Mouse (Mus musculus): ENCODE data around the gene Prkcd. TPM values are rescaled to one million over a fixed set of nuclear protein-coding genes. Genes with fewer than 3 reads are reported as not detected.

Gene Prkcd
- polyA plus RNA-seq, 2 experiments = 11.4 to 18.7 TPM

DNA sequence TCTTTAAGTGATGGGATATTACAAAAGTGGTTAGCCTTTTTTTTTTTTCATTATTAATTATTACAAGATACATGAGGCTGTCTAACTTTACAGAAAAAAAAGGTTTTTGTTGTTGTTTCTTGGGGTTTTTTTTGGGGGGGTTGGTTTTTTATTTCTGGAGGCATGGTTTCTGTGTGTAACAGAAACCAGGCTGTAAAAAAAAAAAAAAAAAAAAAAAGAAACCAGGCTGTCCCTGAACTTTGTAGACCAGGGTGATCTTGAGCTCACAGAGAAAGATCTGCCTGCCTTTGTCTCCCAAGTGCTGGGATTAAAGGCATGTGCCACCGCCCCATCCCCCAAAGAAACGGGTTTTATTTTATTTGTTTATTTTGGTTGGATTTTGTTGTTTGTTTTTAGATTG lies 74.0 kb downstream of the Prkcd start:
- Histone ChIP-seq H3K4me1 (replicated peaks; ENCODE audit: control insufficient read depth in 2 of 2, insufficient read depth in 2 of 2, low read length in 1 of 2) (peaks cover 31% of the 10 kb centered on the region in 2 experiments), H3K9me3 (ENCODE audit: control insufficient read depth, low read length) (no peaks in the 10 kb centered on the region), H3K9ac (replicated peaks) (no peak overlapping the region), H3K4me2 (ENCODE audit: low read depth) (peak overlapping the region; percentile 100), H3K4me3 (ENCODE audit: insufficient read depth in 1 of 2, low read depth in 2 of 2, low read length in 2 of 2) (no peak overlapping the region), H3K36me3 (replicated peaks; ENCODE audit: control insufficient read depth, insufficient read depth, low read depth) (peaks cover 9% of the 10 kb centered on the region), H3K27ac (no peak overlapping the region), H3K27me3 (ENCODE audit: control insufficient read depth, insufficient read depth, low read length) (no peaks in the 10 kb centered on the region)
- TF ChIP-seq EP300 (IDR thresholded peaks at IDR 0.05; ENCODE audit: low read depth) (no peak), CTCF (IDR thresholded peaks at IDR 0.05; ENCODE audit: low read depth) (no peak)
- 85% methylated on average over 2 of the region's 2 CpGs for WGBS (ENCODE audit: insufficient replicate concordance)
- no peak for DNase-seq (ENCODE audit: low read depth in 3 of 3, low spot score in 3 of 3)
- ATAC-seq (ENCODE audit: insufficient read depth) = no peak

DNA sequence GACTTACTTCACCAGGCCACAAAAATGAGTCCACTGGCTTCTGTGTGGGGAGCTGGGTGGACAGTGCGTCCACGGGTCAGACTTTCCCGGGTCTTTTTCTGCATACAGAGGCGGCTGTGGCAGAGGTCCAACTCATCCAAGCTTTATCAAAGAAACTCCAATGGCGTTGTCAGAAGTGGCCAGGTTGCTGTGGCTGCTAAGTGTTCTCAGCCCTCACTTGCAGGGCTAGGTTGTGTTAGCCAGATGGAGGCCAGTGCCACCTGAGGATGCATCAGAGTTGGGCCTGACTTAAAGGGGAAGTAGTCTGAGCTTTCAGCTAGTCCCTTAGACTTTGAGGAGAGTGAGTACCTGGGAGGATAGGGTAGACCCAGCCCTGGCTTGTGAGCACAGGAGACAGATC lies 74.5 kb downstream of the Prkcd start:
- no peak for ATAC-seq (ENCODE audit: insufficient read depth)
- TF ChIP-seq CTCF (IDR thresholded peaks at IDR 0.05; ENCODE audit: low read depth) = no peak
- no peak for TF ChIP-seq EP300 (IDR thresholded peaks at IDR 0.05; ENCODE audit: low read depth)
- Histone ChIP-seq H3K4me3 (ENCODE audit: insufficient read depth in 1 of 2, low read depth in 2 of 2, low read length in 2 of 2) (peak overlapping the region; percentile 67 to 95), H3K27me3 (ENCODE audit: control insufficient read depth, insufficient read depth, low read length) (no peaks in the 10 kb centered on the region), H3K27ac (peak overlapping the region; percentile 16; the same call in 1 of the 2 replicates), H3K4me2 (ENCODE audit: low read depth) (peak overlapping the region; percentile 100), H3K9me3 (ENCODE audit: control insufficient read depth, low read length) (no peaks in the 10 kb centered on the region), H3K4me1 (replicated peaks; ENCODE audit: control insufficient read depth in 2 of 2, insufficient read depth in 2 of 2, low read length in 1 of 2) (peaks cover 31% of the 10 kb centered on the region in 2 experiments), H3K36me3 (replicated peaks; ENCODE audit: control insufficient read depth, insufficient read depth, low read depth) (peaks cover 7% of the 10 kb centered on the region), H3K9ac (replicated peaks) (peak overlapping the region; percentile 91)
- 56% methylated on average over 5 of the region's 5 CpGs for WGBS (ENCODE audit: insufficient replicate concordance)
- DNase-seq (ENCODE audit: low read depth in 3 of 3, low spot score in 3 of 3) = no peak

DNA sequence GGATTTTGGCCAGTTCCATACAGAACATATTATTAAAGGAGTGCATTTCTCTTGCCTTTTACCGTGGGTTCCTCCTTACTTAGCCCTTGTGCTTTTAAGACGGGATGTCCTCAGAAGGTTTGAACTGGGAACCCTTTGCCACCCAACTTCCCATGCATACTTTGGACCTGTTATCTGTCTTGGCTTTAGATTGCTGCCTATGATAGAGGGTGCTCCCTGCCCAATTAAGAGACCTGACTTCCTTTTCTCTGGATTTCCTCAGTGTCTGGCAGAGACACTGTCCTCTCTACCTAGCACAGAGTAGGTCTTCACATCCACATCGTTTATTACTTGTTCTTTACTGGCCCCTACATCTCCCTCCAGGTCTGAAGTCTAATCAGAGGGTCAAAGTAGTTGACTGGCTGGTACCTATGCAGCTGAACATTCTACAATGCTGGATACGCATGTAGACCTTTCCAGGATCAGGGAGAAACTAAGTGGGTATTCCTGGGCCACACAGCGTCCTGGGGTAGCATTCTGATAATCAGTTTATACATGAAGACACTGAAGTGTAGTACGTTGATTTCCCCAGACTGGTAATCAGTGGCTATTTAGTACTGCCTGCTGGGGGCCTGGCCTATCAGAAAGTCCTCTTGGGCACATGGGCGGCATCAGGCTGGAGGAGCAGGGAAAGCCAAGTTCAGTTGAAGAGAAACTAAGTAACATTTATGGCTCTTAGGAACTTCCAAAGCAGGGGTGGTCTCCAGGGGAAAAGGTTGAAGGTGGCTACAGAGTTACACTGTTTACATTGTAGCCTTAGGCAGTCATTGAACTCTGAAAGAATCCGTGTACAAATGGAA lies 75.6 kb downstream of the Prkcd start:
- Histone ChIP-seq H3K27ac (peak overlapping the region; percentile 18), H3K27me3 (ENCODE audit: control insufficient read depth, insufficient read depth, low read length) (no peaks in the 10 kb centered on the region), H3K4me2 (ENCODE audit: low read depth) (peak overlapping the region; percentile 100), H3K9me3 (ENCODE audit: control insufficient read depth, low read length) (no peaks in the 10 kb centered on the region), H3K4me1 (replicated peaks; ENCODE audit: control insufficient read depth in 2 of 2, insufficient read depth in 2 of 2, low read length in 1 of 2) (peaks cover 31% of the 10 kb centered on the region in 2 experiments), H3K4me3 (ENCODE audit: insufficient read depth in 1 of 2, low read depth in 2 of 2, low read length in 2 of 2) (peak overlapping the region; percentile 67 to 95), H3K36me3 (replicated peaks; ENCODE audit: control insufficient read depth, insufficient read depth, low read depth) (no peaks in the 10 kb centered on the region; the same call in none of the 2 replicates), H3K9ac (replicated peaks) (peak overlapping the region; percentile 91)
- ATAC-seq (ENCODE audit: insufficient read depth) (no peak), DNase-seq (ENCODE audit: low read depth in 3 of 3, low spot score in 3 of 3) (peak in 1 of 3 experiments; percentile 30)
- WGBS (ENCODE audit: insufficient replicate concordance) = 14% methylated on average over 8 of the region's 8 CpGs
- TF ChIP-seq EP300 (IDR thresholded peaks at IDR 0.05; ENCODE audit: low read depth) (no peak), CTCF (IDR thresholded peaks at IDR 0.05; ENCODE audit: low read depth) (no peak)

DNA sequence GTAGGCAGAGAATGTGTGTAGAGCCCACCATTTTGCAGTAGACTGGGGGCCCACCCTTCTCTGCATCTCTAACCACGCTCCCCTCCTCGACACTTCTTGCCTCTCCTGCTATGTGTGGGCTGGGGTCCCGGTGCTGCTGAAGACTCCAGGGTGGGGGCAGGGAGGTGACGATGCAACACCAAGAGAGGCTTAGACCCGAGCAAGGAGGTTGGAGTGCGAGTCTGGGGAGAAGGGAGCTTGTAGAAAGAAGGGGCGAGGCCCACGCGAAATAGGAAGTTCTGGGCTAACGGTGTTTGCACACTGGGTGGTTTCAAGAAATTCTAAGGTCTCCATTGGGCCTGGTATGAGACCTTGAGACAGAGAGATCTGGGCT lies 76.2 kb downstream of the Prkcd start:
- ATAC-seq (ENCODE audit: insufficient read depth) = no peak
- H3K36me3 ChIP-seq (replicated peaks; ENCODE audit: control insufficient read depth, insufficient read depth, low read depth) = no peaks in the 10 kb centered on the region; the same call in none of the 2 replicates
- peak overlapping the region; percentile 91 for H3K9ac ChIP-seq (replicated peaks)
- H3K27me3 ChIP-seq (ENCODE audit: control insufficient read depth, insufficient read depth, low read length) = no peaks in the 10 kb centered on the region
- H3K9me3 ChIP-seq (ENCODE audit: control insufficient read depth, low read length) = no peaks in the 10 kb centered on the region
- no peak for DNase-seq (ENCODE audit: low read depth in 3 of 3, low spot score in 3 of 3)
- H3K4me3 ChIP-seq (ENCODE audit: insufficient read depth in 1 of 2, low read depth in 2 of 2, low read length in 2 of 2) = peak overlapping the region; percentile 67 to 95
- WGBS (ENCODE audit: insufficient replicate concordance) = 0% methylated on average over 10 of the region's 10 CpGs
- peaks cover 31% of the 10 kb centered on the region in 2 experiments for H3K4me1 ChIP-seq (replicated peaks; ENCODE audit: control insufficient read depth in 2 of 2, insufficient read depth in 2 of 2, low read length in 1 of 2)
- peak overlapping the region; percentile 89 for H3K27ac ChIP-seq
- TF ChIP-seq EP300 (IDR thresholded peaks at IDR 0.05; ENCODE audit: low read depth) (no peak), CTCF (IDR thresholded peaks at IDR 0.05; ENCODE audit: low read depth) (0 out of 2 replicates have a peak, but pooled peaks have one; percentile 1)
- peak overlapping the region; percentile 100 for H3K4me2 ChIP-seq (ENCODE audit: low read depth)

Measured in liver, embryonic 14.5 days (tissue).